Mouse (Mus musculus): ENCODE results near the gene Arhgdia.

Gene Arhgdia

DNA sequence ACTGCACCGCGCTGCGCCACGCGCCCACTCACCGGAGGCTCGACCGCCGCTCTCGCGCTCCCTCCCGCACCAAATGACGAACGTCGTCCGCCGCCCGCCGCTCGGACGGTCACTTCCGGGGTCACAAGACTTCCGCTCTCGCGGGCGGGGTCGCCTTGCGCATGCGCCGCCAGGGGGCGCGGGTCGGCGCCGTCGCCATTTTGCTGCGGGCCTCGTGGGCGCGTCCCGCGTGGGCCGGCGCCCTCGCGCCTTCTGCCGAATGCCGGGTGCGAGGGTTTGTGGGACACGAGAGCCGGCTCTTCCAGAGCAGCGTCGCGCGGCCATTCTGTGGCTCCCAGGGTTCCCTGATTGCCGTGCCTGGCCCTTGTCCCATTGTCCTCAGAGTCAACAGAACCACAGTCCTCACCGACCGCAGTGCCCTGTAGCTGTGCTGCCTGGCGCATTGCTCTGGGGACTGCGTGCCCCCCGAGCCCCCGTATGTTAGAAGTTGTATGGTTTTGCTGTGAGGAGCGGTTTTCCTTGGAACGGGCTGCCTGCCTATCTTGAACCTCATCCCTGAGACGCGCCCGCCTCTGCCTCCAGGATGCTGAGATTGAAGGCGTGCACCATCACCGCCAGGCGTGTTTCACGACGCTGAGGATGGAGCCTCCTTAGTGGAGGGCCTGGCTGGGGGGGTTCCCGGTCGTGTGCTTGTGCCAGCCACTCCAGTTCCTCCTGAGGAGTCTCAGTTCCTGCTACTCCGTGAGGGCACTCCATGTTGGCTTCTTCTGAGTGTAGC is at the start of gene Arhgdia:
TSS of gene Arhgdia (minus strand) at position 135 of the 778 bp plus-strand sequence.
- peak; percentile 90 for DNase-seq (ENCODE audit: low spot score)

DNA sequence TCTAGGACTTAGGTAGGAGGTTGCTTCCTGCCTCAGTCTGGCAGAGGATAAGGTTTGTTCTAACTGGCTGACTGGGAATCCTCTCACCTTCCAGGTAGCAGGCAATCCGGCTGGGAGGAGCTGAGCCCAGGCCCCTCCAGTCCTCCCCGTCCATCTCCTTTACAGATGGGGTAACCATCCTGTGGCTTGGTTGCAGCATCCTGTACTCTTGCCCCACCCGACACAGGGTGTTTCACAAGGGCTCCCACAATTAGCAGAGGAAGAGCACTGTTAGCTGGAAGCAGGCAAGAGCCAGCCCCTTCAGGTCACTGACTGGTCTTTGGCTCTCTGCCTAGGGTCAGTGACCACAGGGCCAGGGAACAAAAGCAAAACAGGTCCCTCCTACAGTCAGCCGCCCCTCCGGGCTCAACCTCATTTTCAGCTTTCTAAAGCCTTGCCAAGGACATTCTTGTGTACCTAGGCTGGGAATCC is 49.0 kb upstream of the Arhgdia start:
- no peak for DNase-seq (ENCODE audit: low spot score)

DNA sequence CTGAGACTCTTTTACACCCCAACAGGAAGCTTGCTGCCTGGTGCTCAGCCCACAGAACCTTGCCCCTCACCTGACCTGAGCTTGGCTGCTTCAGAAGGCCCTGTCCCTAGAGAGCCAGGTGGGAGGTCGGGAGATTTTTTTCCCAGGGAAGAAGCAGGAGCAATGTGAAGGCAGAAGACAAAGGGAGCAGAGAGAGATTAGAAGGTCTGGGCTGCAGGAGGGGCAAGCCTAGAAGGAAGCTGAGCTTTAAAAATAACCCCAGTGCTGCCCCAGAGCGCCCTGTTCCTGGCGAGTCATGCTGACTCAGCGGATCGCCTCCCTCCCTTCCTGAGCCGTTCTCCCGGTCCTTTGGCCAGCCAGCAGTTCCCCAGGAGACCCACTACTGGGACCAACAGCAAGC is 48.5 kb upstream of the Arhgdia start:
- no peak for DNase-seq (ENCODE audit: low spot score)

DNA sequence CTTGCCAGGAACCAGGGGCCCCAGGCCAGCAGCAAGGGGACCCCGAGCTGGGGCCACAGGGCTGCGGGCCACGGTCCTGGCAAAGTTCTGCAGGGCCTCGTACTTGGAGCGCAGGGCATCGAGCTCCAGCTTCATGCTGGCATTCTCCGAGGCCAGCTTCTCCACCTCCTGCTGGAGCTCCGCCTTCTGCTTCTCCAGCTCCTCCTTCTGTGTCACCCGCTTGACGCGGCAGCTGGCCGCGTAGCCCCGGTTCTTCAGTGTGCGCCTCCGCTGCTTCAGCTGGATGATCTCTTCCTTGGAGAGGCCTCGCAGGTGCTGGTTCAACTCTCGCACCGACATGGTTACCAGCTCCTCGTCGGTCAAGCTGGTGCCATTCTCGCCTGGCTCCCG is 47.9 kb upstream of the Arhgdia start:
- no peak for DNase-seq (ENCODE audit: low spot score)

DNA sequence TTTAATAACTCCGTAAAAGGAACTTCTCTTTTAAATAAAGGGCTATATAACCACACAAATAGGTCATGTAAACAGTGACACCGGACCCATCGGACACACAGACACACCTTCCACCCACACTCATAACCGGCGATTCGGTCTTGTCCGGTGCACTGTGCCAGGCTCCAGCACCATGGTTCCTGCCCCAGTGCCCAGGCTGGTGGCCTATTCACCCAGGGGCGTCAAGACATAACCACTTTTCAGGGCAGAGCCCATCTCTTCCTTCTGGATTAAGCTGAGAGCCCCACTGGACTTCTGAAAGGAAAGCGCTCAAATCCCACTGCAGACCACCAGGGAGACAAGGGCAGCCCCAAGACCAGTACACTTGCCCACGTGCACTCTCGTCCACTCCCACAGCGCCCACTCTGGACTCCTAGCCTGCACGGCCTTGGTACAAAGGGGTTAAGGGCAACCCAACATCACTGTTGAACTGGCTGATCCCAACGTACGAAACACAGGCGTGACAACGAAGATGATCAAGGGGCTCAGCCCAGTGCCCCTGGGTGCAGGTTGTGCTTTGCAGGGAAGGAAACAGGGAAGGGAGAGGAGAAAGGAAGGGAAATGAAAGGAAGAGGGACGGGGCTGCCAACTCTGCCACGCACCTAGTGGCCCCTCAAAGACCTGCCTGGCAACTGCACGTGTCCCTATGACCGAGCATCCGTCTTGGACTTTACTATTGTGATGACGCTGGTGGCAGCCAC is 47.3 kb upstream of the Arhgdia start:
- no peak for DNase-seq (ENCODE audit: low spot score)

DNA sequence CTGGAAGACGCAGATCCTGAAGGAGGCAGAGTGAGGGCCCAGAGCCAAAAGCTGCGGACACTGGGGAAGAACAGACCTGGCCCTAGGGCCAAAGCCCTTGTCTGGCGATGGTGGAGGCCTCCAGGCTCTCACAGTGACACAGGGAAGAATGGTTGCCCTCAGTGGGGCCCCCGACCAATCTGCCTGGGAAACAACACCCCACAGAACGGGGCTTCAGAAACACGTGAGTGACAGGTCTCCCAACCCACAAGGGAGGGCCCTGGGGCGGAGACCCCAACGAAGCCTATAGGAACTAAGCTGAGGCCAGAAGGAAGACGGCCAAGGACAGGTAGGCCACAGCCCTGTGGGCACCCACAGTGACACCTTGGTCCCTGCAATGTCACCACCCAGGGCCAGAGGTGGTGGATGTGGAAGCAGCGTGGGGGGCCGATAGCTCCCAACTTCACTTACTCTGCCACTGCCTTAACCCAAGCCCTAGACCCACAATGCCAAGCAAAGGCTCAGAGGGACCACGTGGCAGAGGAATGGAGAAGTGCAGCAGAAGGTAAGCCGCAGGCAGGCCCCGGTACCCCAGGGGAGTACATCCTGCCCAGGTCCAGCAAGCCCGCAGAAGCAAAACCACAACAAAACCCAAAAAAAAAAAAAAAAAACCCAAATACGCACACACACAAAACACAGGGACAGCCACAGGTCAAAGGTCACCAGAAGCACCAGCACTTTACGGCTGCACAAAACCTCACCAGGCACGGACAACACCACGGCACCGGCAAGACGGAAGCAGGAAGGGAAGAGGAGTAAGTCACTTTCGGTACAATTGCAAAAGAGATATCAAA is 46.3 kb upstream of the Arhgdia start:
- DNase-seq (ENCODE audit: low spot score) = no peak

DNA sequence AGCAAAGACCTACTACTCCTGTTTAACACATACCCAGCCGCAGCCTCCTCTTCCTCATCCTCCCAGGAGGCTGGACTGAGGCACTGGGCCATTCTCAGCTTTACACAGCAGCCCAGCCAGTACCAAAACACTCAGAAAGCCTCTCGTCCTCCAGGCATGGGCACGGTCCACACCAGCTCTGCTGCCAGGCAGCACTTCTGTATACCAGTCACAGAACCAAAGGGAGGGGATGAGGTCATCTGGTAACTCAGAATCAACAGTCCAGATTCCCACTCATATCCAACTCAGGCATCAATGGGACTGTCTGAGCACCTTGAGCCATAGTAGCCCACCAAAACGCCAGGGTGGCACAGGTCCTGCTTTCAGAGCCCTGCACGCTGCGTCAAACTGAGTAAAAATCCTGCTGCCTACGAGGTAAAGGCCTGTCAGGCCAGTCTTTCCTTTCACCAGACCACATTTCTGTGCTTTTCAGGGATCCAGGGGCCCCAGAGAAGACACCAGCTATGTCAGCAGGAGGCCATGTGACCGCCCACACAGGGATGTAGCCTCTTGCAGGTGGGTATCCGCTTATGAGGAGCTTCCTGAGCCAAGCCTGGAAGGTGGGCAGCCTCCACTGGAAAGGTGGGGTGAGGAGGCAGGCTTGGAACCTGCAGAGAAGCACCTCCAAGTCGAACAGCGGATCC is 45.5 kb upstream of the Arhgdia start:
- DNase-seq (ENCODE audit: low spot score) = no peak

DNA sequence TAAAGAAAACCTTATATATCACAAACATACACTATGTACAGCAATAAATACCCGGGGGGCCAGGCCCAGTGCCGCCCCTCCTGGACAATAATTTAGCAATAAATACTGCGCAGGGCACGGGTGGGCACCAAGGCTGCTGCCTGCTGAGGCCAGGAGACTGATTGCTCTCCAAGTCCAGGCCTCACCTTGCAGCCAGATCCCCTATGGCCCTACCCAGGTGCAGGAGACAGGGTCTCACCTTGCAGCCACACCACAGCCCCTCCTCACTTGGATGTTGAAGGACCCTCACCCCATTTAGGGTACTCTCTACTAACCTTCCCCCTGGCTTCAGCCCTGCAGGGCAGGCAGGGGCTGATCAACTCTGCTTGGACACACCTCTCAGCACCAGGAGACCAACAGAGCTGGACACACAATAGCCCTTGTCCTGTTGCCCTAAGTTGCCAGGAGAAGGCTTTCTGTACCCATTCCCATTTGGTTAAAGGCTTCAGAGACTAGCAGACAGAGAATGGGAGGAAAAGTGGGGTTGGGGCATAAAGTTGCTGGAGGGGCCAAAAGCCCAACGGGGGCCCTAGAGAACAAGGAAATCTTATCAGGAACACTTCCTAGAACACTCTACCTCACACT is 43.8 kb upstream of the Arhgdia start, which contains the start of gene Sirt7:
TSS of gene Sirt7 (minus strand) at position 89 of the 624 bp plus-strand sequence.
- DNase-seq (ENCODE audit: low spot score) = no peak

DNA sequence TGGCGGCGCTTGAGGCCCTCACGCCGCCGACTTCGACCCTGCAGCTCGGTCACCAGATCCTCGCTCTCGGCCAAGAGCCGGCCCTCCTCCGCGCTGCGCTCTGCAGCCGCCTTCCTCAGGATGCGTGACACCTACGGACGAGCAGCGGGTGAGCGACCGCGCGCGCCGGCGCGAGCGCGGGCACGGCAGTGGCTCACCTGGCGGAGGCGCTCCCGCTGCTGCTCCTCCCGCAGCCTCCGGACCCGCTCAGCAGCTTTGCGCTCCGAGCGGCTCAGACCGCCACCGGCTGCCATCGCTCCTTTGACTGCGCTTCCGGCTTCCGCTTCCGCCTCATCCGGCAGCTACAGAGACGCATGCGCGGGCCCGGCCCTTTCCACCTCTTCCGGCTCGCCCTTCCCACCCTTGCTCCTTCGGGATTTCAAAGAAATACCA is 43.3 kb upstream of the Arhgdia start:
- peak; percentile 84 for DNase-seq (ENCODE audit: low spot score)

DNA sequence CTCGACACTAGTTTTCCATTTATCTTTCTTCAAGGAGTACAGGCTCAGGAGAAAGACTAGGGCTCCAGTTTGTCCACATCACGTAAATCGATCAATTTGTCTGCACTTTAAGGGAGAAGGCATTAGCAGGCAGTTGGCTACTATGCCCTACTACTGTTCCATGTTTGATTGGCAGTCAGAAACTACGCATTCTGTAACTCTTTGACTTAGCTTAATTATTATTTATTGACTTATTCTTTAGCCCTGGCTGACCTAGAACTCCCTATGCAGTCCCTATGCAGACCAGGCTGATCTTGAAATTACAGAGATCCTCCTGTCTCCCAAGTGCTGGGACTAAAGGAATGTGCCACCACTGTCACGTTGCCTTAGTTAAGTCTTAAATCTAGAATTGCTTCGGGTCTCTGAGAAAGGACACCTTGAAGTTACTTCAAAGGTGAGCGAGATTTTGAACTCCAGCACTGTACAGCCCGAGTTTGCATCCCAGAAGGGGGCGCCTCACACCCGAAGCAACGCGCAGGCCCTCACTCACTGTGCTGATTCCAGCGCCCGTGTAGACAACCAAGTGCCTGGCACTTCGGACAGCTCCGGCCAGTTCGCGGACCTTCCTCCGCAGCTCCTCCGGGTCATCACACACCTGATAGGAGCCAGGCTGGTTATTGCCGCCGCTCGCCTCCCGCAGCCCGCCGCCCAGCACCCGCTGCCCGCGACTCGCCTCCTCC is 42.7 kb upstream of the Arhgdia start:
- DNase-seq (ENCODE audit: low spot score) = peak; percentile 70

DNA sequence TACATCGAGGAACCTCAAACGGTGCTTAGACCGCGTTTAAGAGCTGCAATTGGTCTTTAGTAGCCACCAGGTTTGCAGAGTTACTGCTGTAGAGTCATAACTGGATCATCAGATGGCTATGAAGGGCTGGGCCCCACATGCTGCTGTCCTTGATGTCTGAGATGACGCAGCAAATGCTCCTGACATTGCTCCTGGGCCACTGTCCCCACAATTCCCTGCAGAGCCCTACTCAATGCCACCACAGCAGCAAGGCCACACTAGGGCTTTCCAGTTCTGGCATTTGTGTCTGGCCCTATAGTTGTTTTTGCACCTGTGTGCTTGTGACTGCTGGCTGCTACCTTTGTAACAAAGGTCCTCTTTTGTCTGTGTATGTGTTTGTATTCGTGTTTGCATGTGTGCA is 41.4 kb upstream of the Arhgdia start:
- DNase-seq (ENCODE audit: low spot score) = no peak

DNA sequence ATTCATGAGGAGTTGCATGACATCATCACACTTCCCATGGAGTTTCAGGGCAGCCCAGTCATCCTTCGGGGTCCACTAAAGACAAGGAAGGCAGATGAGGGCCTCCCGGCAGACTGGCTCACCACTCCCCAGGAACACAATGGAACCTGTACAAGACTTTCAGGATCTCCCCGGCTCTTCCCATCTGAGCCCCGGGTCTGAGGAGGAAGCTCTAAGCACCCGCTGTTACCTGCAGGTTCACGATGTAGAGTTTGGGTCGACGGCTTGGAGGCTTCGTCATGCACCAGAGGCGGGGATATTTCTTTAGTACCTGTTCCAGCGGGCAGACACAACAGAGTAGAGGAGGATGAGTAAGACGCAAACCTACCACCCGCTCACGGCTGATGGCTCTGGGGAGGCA is 38.8 kb upstream of the Arhgdia start:
- DNase-seq (ENCODE audit: low spot score) = no peak

DNA sequence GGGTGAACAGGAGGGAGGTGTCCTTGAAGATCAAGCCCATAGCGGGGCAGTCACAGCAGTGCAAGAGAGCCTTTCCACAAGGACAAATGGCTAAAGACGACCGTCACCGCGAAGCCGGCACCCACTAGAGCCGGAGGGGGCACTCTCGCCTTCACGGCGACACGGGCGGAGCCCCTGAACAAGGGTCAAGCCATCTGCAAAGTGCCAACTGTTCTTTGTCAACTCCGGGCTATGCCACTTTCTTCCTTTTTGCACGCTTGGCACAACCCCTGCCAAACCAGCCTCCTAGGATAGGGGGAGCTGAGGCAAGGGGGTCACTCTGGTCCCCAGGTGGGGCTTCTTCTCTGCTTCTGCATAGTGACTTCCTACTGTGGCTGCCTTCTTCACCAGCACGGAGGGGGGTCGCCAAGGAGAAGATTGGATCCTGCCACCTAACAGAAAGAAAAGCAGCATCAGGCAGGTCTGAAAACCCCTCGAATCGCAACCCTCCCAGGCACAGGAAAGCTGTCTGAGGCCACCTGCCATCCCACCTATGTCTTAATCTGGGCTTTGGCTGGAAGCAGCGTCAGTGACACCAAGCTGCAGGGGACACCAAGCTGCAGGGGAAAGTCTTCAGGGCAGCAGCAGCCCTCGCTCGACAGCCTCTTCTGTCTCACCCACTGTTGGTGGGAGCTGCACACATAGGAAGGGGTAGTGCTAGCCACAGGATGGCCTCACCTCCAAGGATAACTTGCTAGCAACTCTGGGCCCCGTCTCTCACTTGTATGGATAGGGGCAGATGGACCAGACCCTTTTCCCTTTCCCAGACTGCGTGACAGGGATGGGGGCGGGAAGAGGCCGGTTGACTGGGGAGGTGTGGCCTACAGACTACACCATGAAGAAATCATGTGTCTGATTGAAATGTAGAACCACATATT is 37.5 kb upstream of the Arhgdia start:
- DNase-seq (ENCODE audit: low spot score) = no peak

DNA sequence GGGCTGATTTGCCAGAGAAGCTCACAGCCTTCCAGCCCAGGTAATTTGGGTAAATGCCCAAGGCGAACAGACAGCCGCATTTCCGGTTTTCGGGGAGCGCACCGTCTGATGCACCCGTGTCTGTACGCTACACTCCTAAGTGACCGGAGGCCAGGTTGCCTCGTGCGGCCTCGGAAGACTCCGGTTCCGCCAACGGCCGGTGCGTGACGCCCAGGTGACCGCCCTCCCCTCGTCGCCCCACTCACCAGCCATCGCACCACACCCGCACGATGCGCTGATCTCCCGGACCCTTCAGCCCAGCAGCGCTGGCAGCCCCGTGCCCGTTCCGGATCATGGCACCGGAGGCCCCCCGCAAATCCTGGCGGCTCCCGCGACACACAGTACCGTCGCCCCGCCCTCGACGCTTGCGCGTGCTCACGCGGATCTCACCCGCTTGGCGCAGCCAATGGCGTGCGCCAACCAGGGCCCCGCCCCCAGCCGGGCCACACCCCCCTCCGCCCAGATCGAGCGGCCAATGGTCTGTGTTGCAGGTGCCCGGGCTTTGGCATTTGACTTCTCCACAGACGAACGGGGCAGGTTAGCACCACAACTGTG is 36.2 kb upstream of the Arhgdia start, which contains the start of gene Pcyt2:
TSS of gene Pcyt2 (minus strand) at position 418 of the 594 bp plus-strand sequence.
- peak; percentile 91 for DNase-seq (ENCODE audit: low spot score)

DNA sequence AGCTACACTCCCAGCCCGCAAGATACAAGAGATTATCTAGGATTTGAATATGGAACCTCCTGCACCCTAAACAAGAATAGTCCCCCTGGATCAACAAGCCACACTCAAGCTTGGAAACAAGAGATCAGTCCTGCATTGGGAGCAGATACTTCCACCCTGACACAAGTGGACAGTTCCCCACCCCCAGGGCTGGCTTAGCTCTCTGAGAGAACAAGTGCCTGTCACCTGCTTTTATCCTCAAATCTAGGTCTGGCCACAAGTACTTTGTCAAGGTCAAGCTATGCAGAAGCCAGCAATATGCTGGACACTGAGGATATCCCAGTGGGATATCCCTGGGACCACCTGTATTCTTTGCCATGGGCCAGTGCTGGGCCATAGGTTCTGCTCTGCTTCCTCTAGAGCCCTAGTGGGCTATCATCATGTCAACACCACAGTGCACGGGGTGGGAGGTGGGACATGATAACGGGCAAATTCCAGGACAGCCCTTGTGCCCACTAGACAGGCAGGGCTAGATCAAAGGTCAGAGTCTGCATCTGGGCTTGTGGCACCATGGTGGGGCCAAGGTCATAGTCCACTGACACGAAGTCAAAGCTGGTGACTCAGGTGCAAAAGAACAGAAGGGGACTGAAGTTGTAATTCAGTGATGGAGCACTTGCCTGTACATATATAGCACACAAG is 35.3 kb upstream of the Arhgdia start:
- no peak for DNase-seq (ENCODE audit: low spot score)

DNA sequence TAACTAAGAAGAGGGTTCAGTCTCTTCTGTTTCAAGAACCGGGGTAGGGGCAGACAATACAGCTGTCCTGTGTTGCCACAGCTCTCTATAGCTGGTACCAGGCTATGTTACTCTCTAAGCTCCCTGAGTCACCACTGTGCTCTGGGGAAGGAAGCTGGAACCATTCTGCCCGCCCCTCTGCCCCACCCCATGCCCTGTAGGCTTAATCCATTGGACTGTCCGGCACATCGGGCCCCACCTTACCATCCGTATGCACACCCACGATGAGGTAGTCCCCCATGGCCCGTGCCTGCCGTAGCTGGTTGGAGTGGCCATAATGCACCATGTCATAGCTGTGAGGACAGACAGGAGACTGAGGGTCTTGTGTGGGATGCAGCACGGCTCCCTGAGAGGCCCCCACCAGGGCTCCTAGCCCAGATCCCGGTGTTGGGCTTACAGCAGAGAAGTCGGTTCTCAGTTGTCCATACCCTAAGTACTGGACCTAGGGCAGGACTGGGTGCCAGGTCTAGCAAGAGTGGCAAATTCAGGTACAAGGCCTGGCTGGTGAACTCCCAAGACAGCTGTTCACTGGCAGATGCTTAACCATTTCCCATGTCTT is 34.3 kb upstream of the Arhgdia start:
- no peak for DNase-seq (ENCODE audit: low spot score)

DNA sequence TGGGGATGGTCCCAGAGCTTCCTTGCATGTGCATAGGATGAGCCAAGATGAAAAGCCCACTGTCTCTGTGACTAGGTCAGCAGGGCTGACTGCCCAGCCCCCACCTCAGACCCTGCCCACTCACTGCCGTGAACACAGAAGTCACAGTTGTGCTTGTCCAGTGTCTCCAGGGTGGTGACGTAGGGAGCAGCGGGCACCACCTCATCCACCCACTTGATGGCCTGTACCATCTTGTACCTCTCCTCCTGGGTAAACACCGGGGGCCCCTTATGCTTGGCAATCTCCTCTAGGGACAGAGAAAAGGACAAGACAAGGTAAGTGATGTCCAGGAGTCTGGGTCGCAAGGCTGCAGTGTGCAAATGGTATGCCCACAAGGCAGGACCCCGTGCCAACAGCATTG is 33.7 kb upstream of the Arhgdia start:
- DNase-seq (ENCODE audit: low spot score) = no peak

DNA sequence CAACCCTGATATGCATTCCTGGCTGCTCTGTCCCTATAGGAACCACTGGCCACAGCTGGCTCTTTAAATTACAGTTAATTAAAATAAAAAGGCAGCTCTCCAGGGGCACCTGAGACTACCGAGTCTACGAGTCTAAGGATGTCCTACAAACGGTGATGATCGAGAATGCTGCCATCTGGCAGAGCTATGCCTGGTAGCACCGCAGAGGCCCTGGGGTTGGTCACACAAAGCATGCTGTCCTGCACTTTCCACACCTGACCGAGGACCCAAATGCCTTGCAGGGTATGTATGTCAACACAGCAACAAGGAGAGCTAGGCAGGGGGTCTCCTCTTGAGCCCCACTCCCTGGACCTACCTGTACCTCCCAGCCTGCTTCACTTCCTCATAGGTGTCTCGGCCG is 32.6 kb upstream of the Arhgdia start:
- DNase-seq (ENCODE audit: low spot score) = no peak

All from testis, postnatal 14 days (tissue).